Mouse (Mus musculus) limb, embryonic 12.5 days (tissue): ENCODE measurements around the gene Stk25. TPM values are rescaled to one million over a fixed set of nuclear protein-coding genes. Genes with fewer than 3 reads are reported as not detected.
A peak's percentile ranks its signal among the peaks of the same experiment; 100 is the strongest.

Experiments
- ATAC-seq: fragments of 200-750 bp; cut with Nextera tagmentation; 2 replicates; pipeline ENCODE4 v1.8.0; 2017; ENCODE audit warnings: low read depth, moderate TSS enrichment; ENCODE audit not compliant: insufficient number of reproducible peaks, insufficient read depth, low FRiP score, low TSS enrichment
- H3K27ac ChIP-seq: fragments of 300-500 bp; sonication (generic); 2 replicates; pipeline ENCODE4 v1.5.1; 2016; ENCODE audit warnings: mild to moderate bottlenecking, moderate library complexity
- H3K27me3 ChIP-seq: fragments of 300-500 bp; sonication (generic); 2 replicates; pipeline ENCODE4 v1.6.1; 2016; ENCODE audit warnings: mild to moderate bottlenecking, moderate library complexity
- H3K36me3 ChIP-seq: fragments of 300-500 bp; sonication (generic); 2 replicates; pipeline ENCODE4 v1.6.1; 2016; ENCODE audit warnings: mild to moderate bottlenecking, moderate library complexity
- H3K4me1 ChIP-seq: fragments of 300-500 bp; sonication (generic); replicated peaks from 2 replicates; pipeline ENCODE4 v1.6.1; 2016
- H3K4me2 ChIP-seq: fragments of 300-500 bp; sonication (generic); 2 replicates; pipeline ENCODE4 v1.6.1; 2016; ENCODE audit warnings: mild to moderate bottlenecking, moderate library complexity
- H3K4me3 ChIP-seq: fragments of 300-500 bp; sonication (generic); replicated peaks from 2 replicates; pipeline ENCODE4 v1.5.1; 2016; ENCODE audit warnings: mild to moderate bottlenecking
- H3K9ac ChIP-seq: fragments of 300-500 bp; sonication (generic); replicated peaks from 2 replicates; pipeline ENCODE4 v1.6.1; 2016; ENCODE audit warnings: mild to moderate bottlenecking, moderate library complexity
- H3K9me3 ChIP-seq: fragments of 300-500 bp; sonication (generic); 2 replicates; pipeline ENCODE4 v1.6.1; 2016; ENCODE audit warnings: mild to moderate bottlenecking, moderate library complexity
- WGBS: fragments of 180-500 bp; shearing (Covaris S2); methylation state at CpG from one replicate; pipeline ENCODE4 v1.1.7; 2016; 5-methylcytosine and 5-hydroxymethylcytosine counted together
- polyA plus RNA-seq: library from polyadenylated mRNA; unstranded; fragments of >200 nt; fragmentation: Nextera tagmentation; extraction: Ambion mirVana; gene quantifications from 2 replicates; pipeline ENCODE4 v1.2.1, GENCODE M21; 2016

Gene Stk25
- polyA plus RNA-seq, 1 experiment from 2014 or later: 194 TPM

DNA sequence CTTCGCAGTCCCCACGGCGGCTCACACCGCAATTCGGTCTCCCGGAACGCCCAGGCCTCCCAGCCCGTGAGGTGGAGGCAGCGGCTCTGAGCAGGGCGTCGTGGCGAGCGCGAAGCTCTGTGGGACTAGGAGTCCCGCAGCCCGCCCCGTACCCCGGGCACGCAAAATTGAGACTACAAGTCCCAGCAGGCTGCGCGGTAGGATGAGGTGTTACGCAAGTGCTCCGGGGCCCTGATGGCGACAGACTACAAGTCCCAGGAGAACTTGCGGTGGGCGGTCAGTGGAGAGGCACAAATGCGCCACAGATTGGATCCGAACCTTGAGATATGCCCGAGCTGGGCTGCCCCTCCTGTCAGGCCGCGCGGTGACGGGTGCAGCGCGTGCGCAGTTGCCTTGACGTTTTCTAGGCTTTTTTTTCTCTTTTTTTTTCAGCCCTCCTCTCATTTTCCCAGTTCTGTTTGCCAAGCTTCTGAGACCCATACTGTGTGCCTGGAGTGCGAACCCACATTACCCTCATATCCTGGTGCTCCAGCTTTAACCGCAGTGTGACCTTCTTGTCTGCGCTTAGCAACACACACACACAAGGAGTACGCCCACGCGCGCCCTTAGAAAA, 22.8 kb downstream of the Stk25 start:
- H3K9me3 ChIP-seq: no peaks in the 10 kb centered on the region
- ATAC-seq: peak; percentile 99
- peaks cover 17% of the 10 kb centered on the region; the same call in 1 of the 2 replicates for H3K36me3 ChIP-seq
- H3K4me1 ChIP-seq: peaks cover 18% of the 10 kb centered on the region
- H3K4me3 ChIP-seq: peak overlapping the region; percentile 94
- no peaks in the 10 kb centered on the region for H3K27me3 ChIP-seq
- H3K4me2 ChIP-seq: peak overlapping the region; percentile 96
- H3K9ac ChIP-seq: peak overlapping the region; percentile 90
- 2% methylated on average over 44 of the region's 44 CpGs for WGBS
- H3K27ac ChIP-seq: peak overlapping the region; percentile 91

- ATAC-seq: peak; percentile 60
- Histone ChIP-seq H3K9ac (peak overlapping the region; percentile 90), H3K27ac (peak overlapping the region; percentile 91), H3K27me3 (no peaks in the 10 kb centered on the region), H3K4me3 (peak overlapping the region; percentile 94), H3K9me3 (no peaks in the 10 kb centered on the region), H3K4me2 (peak overlapping the region; percentile 96), H3K4me1 (peaks cover 18% of the 10 kb centered on the region), H3K36me3 (peaks cover 22% of the 10 kb centered on the region)
- WGBS: under 1% methylated on average over 58 of the region's 58 CpGs
These were observed 23.3 kb downstream of the Stk25 start for GRCm38 (mm10) chr1:93635091-93635579.

GRCm38 (mm10) chr1:93634481-93634891, 24.0 kb downstream of the Stk25 start:
- peak overlapping the region; percentile 96 for H3K4me2 ChIP-seq
- H3K27ac ChIP-seq: peak overlapping the region; percentile 91; the same call in 1 of the 2 replicates
- H3K36me3 ChIP-seq: peaks cover 23% of the 10 kb centered on the region
- H3K9me3 ChIP-seq: no peaks in the 10 kb centered on the region
- 8% methylated on average over 6 of the region's 6 CpGs for WGBS
- peak overlapping the region; percentile 94 for H3K4me3 ChIP-seq
- ATAC-seq: no peak
- H3K4me1 ChIP-seq: peaks cover 18% of the 10 kb centered on the region
- peak overlapping the region; percentile 90 for H3K9ac ChIP-seq
- H3K27me3 ChIP-seq: no peaks in the 10 kb centered on the region

DNA sequence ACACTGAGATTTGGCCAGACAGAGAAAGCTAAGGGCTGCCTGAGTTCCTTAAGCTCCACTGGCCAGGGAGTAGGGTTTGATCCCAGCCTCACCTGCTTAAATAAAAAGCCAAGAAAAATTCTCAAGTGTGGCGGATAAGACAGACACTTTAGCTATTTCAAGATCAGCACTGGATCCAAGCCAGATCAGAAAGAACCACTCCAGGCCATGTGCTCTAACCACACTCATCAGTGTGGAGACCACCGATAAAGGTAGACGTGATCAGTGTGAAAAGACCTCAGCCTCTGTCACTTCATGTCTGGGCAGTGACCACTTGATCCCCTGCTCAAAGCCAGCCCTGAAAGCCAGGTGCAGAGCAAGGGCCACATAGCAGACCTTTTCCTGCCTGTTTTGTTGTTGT, 25.7 kb downstream of the Stk25 start:
- Histone ChIP-seq H3K36me3 (peaks cover 40% of the 10 kb centered on the region), H3K27me3 (no peaks in the 10 kb centered on the region)
- WGBS: 97% methylated on average over 3 of the region's 3 CpGs

DNA sequence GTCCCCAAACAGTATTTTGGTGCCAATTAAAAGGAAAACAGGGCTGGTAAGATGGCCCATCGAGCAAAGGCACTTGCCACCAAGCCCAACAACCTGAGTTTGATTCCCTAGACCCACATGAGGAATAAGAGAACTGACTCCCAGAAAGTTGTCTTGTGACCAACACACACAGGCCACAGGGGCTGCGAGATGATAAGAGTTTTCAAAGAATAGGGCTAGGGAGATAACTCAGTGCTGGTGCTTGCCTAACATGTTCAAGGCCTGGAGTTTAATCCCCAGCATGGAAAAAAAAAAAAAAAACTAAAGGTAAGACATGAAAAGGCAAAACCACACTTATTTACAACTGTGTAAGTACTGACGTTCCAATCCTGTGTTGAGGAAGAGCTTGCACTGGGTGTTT, 27.7 kb downstream of the Stk25 start:
- no peak for ATAC-seq
- H3K36me3 ChIP-seq: peaks cover 59% of the 10 kb centered on the region
- H3K4me2 ChIP-seq: no peak overlapping the region
- no peaks in the 10 kb centered on the region for H3K9me3 ChIP-seq
- H3K27ac ChIP-seq: no peak overlapping the region
- H3K4me1 ChIP-seq: peaks cover 14% of the 10 kb centered on the region
- H3K27me3 ChIP-seq: no peaks in the 10 kb centered on the region
- no peak overlapping the region for H3K4me3 ChIP-seq
- no peak overlapping the region for H3K9ac ChIP-seq
- 87% methylated on average over 3 of the region's 3 CpGs for WGBS

More for the DNA sequence above, 25.7 kb downstream of the Stk25 start:
- Histone ChIP-seq H3K4me3 (no peak overlapping the region), H3K4me1 (peaks cover 18% of the 10 kb centered on the region), H3K27ac (no peak overlapping the region), H3K4me2 (no peak overlapping the region), H3K9me3 (no peaks in the 10 kb centered on the region), H3K9ac (no peak overlapping the region)
- ATAC-seq: no peak

DNA sequence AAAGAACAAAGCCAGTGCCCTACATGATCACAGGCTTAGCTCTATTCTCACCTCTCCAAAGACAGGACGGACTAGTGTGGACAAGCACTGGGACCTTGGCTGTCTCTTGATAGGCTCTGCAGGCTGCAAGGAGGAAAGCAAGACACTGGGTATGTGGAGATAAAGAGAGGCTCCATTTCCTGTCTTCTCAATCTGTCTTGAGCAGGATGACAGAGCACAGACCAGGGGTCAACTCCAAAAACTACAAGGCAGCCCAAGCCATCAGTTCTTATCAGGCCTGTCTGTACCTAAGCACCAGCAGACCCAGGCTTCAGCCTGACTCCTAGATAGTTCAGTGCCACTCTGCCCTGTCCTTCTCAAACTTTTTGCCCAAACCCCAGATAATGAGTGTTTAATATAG, 34.0 kb downstream of the Stk25 start:
- Histone ChIP-seq H3K27me3 (no peaks in the 10 kb centered on the region), H3K36me3 (peaks cover 97% of the 10 kb centered on the region), H3K9ac (no peak overlapping the region), H3K4me2 (no peak overlapping the region), H3K4me3 (no peak overlapping the region), H3K9me3 (no peaks in the 10 kb centered on the region), H3K4me1 (no peaks in the 10 kb centered on the region; the same call in 1 of the 2 replicates), H3K27ac (no peak overlapping the region)
- 81% methylated on average over 1 of the region's 1 CpGs for WGBS
- no peak for ATAC-seq

GRCm38 (mm10) chr1:93618948-93619347, 39.5 kb downstream of the Stk25 start:
- Histone ChIP-seq H3K9me3 (no peaks in the 10 kb centered on the region), H3K4me1 (peaks cover 22% of the 10 kb centered on the region), H3K27me3 (no peaks in the 10 kb centered on the region), H3K36me3 (peaks cover 42% of the 10 kb centered on the region), H3K4me3 (no peak overlapping the region), H3K4me2 (no peak overlapping the region), H3K9ac (no peak overlapping the region), H3K27ac (peak overlapping the region; percentile 86)
- peak; percentile 30; the same call in 1 of the 2 replicates for ATAC-seq
- 67% methylated on average over 5 of the region's 5 CpGs for WGBS

DNA sequence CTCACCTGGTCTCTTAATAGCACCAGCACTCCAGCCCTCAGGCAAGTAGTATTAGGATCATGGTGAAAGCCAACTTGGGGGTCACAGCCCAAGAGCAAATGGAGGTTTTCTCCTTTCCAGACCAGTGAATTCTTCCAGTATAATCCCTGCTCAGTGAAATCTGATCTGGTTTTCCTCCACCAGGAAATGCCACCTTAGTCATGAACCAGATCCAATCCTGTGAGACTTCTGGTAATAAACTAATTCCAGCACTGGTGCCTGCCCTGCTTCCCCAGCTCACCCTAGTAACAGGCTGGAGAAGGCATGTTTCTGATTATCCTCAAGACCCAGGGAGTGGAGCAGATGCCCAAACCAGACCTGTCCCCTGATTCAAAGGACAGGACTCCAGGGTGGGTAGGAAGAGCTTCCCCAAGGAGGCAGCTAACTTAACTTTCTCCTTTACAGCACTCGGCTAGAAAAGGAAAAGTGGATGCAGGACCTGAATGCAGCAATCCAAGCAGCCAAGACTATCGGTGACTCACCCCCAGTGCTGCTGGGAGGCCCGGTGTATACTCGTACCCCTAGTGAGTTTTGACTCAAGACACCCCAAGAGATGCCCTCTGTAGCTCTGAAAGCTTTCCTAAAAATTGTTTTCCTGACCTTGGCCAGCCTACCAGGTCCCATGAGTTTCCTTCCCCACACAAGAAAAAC, 40.3 kb downstream of the Stk25 start:
- no peak overlapping the region; the same call in 1 of the 2 replicates for H3K9ac ChIP-seq
- H3K9me3 ChIP-seq: no peaks in the 10 kb centered on the region
- peaks cover 38% of the 10 kb centered on the region for H3K36me3 ChIP-seq
- H3K27ac ChIP-seq: peak overlapping the region; percentile 86
- WGBS: 50% methylated on average over 4 of the region's 4 CpGs
- no peak overlapping the region for H3K4me3 ChIP-seq
- peak; percentile 83 for ATAC-seq
- no peak overlapping the region for H3K4me2 ChIP-seq
- peaks cover 22% of the 10 kb centered on the region for H3K4me1 ChIP-seq
- no peaks in the 10 kb centered on the region for H3K27me3 ChIP-seq

DNA sequence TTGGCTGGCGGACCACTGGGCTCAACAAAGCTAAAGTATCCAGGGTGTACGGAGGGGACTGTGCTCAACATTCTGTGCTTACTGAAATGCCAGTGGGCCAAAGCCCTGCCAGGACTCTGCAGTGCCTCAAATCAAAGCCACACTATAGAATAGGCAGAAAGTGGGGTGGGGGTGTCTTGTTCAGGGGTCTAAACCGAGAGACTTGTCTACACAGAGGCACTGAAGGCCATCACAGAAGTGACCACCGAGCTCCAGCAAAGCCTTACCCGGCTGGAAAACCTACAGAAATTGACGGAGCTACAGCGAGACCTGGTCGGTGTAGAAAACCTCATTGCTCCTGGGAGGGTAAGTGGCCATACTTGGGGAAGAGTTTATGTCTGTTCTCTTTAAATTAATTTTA, 48.7 kb downstream of the Stk25 start:
- Histone ChIP-seq H3K9ac (no peak overlapping the region), H3K27me3 (no peaks in the 10 kb centered on the region), H3K27ac (0 out of 2 replicates have a peak overlapping the region, but pooled peaks have one; percentile 7), H3K9me3 (peaks cover 3% of the 10 kb centered on the region; the same call in 1 of the 2 replicates), H3K4me2 (no peak overlapping the region), H3K36me3 (peaks cover 6% of the 10 kb centered on the region; the same call in 1 of the 2 replicates), H3K4me3 (no peak overlapping the region), H3K4me1 (no peaks in the 10 kb centered on the region)
- ATAC-seq: no peak
- 83% methylated on average over 8 of the region's 8 CpGs for whole genome bisulfite sequencing

DNA sequence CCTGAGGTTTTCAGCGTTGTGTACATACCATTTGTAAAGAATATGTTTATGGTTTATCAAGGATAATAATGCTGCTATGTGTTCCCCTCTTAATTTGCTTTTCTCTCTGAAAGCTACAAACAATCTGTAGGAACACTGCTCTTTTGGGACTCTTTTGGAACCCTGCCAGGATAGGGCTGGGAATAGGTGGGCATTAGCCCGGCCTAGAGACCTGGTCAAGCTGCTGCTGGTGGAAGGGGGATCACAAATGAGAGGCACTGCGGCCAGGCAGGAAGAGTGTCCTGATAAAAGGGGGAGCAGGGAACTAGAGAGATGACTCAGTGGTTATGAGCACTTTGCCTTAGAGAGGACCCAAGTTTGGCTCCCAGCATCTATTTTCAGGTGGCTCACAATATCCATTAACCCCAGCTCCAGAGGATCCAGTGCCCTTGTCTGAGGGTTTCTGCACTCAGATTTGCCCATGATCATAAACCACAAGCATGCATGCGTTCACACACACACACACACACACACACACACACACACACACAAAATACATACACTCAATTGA, 49.7 kb downstream of the Stk25 start:
- Histone ChIP-seq H3K4me1 (no peaks in the 10 kb centered on the region), H3K36me3 (peaks cover 10% of the 10 kb centered on the region; the same call in 1 of the 2 replicates), H3K9me3 (peaks cover 3% of the 10 kb centered on the region; the same call in 1 of the 2 replicates), H3K4me2 (no peak overlapping the region), H3K4me3 (no peak overlapping the region), H3K27ac (no peak overlapping the region), H3K9ac (no peak overlapping the region), H3K27me3 (no peaks in the 10 kb centered on the region)
- ATAC-seq: no peak
- WGBS: 82% methylated on average over 4 of the region's 4 CpGs
